Mouse (Mus musculus) cerebellum, adult 2 months (tissue): ENCODE measurements around the gene Nos2.

Source experiments
- CTCF ChIP-seq: fragments of 200-500 bp; IDR thresholded peaks from 2 replicates; pipeline ENCODE4 v1.5.1; 2011; ENCODE audit warnings: low read depth, mild to moderate bottlenecking, control low read depth, low read length, moderate library complexity, borderline replicate concordance; ENCODE audit not compliant: insufficient read depth
- POLR2A ChIP-seq: fragments of 200-500 bp; IDR thresholded peaks from 2 replicates; pipeline ENCODE4 v1.6.1; 2011; ENCODE audit warnings: low read length, control low read depth, borderline replicate concordance; ENCODE audit not compliant: insufficient read depth

DNA sequence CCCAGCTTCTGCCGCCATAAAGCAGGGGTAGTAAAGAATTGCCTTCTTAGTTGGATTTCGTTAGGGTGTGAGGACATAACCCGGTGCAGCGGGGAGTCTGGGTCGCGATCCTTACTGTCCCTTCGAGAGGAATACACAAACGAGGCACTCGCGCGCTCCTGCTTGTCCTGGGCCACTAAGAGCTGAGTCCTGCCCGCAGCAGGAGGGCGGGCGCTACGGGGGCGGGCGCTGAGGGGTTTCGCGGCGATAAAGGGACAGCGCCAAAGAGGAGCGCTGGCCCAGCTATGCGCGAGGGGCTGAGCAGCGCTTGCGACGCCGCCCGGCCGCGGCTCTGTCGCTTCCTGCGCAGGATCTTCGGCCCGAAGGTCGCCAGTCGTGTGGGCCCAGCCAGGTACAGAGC lies 4.3 kb downstream of the Nos2 start:
- no peak for TF ChIP-seq POLR2A
- TF ChIP-seq CTCF: no peak
